In genomic region chr4:63056641-63057415, GRCm38 (mm10) we compare ENCODE assay signal across 10 mouse cellular contexts.
DNase-seq lines count a peak whose midpoint lies in the region; ATAC-seq lines count a peak whose summit lies in the region.
"Had no signal": no experiment of that assay in that cellular context is flagged by ENCODE, and none has a peak within 500 bp of the region (broad histone marks: within the 10 kb centered on the region; RNA-seq: fewer than 3 reads in every experiment).

No protein-coding gene starts in this region.

- H3K27me3 ChIP-seq in kidney, embryonic 16.5 days (ENCODE audit: insufficient read depth, low read length), result no peaks in the 10 kb centered on the region
- no peaks in the 10 kb centered on the region for H3K27me3 ChIP-seq in embryonic facial prominence, embryonic 14.5 days (replicated peaks; ENCODE audit: control insufficient read depth, insufficient read depth, low read length)
- no peaks in the 10 kb centered on the region for H3K27me3 ChIP-seq in neural tube, embryonic 15.5 days (replicated peaks)

- H3K27ac ChIP-seq in kidney, embryonic 16.5 days (ENCODE audit: low read length), result peak overlapping the region; percentile 91
- H3K27ac ChIP-seq in embryonic facial prominence, embryonic 14.5 days (replicated peaks; ENCODE audit: low read depth, low read length), result no peak overlapping the region
- H3K27ac ChIP-seq in neural tube, embryonic 15.5 days (replicated peaks), result peak overlapping the region; percentile 69
- H3K27ac ChIP-seq: heart, adult 2 months; macrophage had no signal

- peak; percentile 50 for ATAC-seq in kidney, embryonic 16.5 days (ENCODE audit: low FRiP score, low TSS enrichment)
- peak; percentile 34; the same call in 1 of the 2 replicates for ATAC-seq in embryonic facial prominence, embryonic 14.5 days (ENCODE audit: low read depth)
- no peak; the same call in 1 of the 2 replicates for ATAC-seq in neural tube, embryonic 15.5 days (ENCODE audit: low FRiP score)

- H3K9ac ChIP-seq in kidney, embryonic 16.5 days (replicated peaks; ENCODE audit: low read length), result no peak overlapping the region
- no peak overlapping the region for H3K9ac ChIP-seq in embryonic facial prominence, embryonic 14.5 days (ENCODE audit: low read depth, low read length)
- H3K9ac ChIP-seq in neural tube, embryonic 15.5 days (replicated peaks), result no peak overlapping the region

- H3K4me2 ChIP-seq in kidney, embryonic 16.5 days (replicated peaks; ENCODE audit: low read depth, low read length), result no peak overlapping the region
- H3K4me2 ChIP-seq in embryonic facial prominence, embryonic 14.5 days (ENCODE audit: low read depth, low read length), result no peak overlapping the region
- H3K4me2 ChIP-seq in neural tube, embryonic 15.5 days, result no peak overlapping the region

- WGBS in kidney, embryonic 16.5 days, result 19% methylated on average over 7 of the region's 7 CpGs
- 31% methylated on average over 7 of the region's 7 CpGs for WGBS in embryonic facial prominence, embryonic 14.5 days
- 19% methylated on average over 7 of the region's 7 CpGs for WGBS in neural tube, embryonic 15.5 days

- H3K36me3 ChIP-seq in kidney, embryonic 16.5 days (ENCODE audit: insufficient read depth, low read length), result 0 out of 2 replicates have a peak, but pooled peaks cover 5% of the 10 kb centered on the region
- H3K36me3 ChIP-seq in embryonic facial prominence, embryonic 14.5 days (ENCODE audit: control insufficient read depth, insufficient read depth, low read length), result no peaks in the 10 kb centered on the region
- no peaks in the 10 kb centered on the region for H3K36me3 ChIP-seq in neural tube, embryonic 15.5 days

- H3K4me1 ChIP-seq in kidney, embryonic 16.5 days (ENCODE audit: insufficient read depth, low read length), result peaks cover 82% of the 10 kb centered on the region
- H3K4me1 ChIP-seq in embryonic facial prominence, embryonic 14.5 days (ENCODE audit: control insufficient read depth, insufficient read depth, low read length), result peaks cover 44% of the 10 kb centered on the region
- peaks cover 65% of the 10 kb centered on the region for H3K4me1 ChIP-seq in neural tube, embryonic 15.5 days

- no peaks in the 10 kb centered on the region for H3K9me3 ChIP-seq in kidney, embryonic 16.5 days (ENCODE audit: low read length)
- no peaks in the 10 kb centered on the region for H3K9me3 ChIP-seq in embryonic facial prominence, embryonic 14.5 days (ENCODE audit: control insufficient read depth, low read length)
- H3K9me3 ChIP-seq in neural tube, embryonic 15.5 days (replicated peaks), result no peaks in the 10 kb centered on the region

- no peak for DNase-seq in kidney, adult 18-20 months
- DNase-seq in embryonic facial prominence, embryonic 14.5 days (ENCODE audit: low spot score), result peak; percentile 57
- peak; percentile 23 to 39 for DNase-seq in kidney, postnatal 25 days
- no peak for DNase-seq in left cerebral cortex, adult 8-10 months (ENCODE audit: low spot score in 2 of 2)
- DNase-seq in cerebellum, postnatal 14 days, result no peak
- DNase-seq in right cerebral cortex, postnatal 36 days (ENCODE audit: low spot score in 2 of 2), result no peak

- no peak overlapping the region for H3K4me3 ChIP-seq in kidney, embryonic 16.5 days (ENCODE audit: low read length)
- no peak overlapping the region for H3K4me3 ChIP-seq in embryonic facial prominence, embryonic 14.5 days (ENCODE audit: low read depth, low read length)
- H3K4me3 ChIP-seq in neural tube, embryonic 15.5 days (replicated peaks), result no peak overlapping the region
- H3K4me3 ChIP-seq: heart, adult 2 months had no signal

Comparison
In these comparisons a context has a peak if more than half of its experiments do, and no peak if none do; other contexts are left out.
1. DNase-seq: peak in embryonic facial prominence, embryonic 14.5 days (single experiment) and kidney, postnatal 25 days (2 of 2); none in kidney, adult 18-20 months (single experiment), left cerebral cortex, adult 8-10 months (0 of 2), cerebellum, postnatal 14 days (0 of 2) and right cerebral cortex, postnatal 36 days (0 of 2).